Mouse (Mus musculus) embryo, embryonic 10 days (tissue): ENCODE measurements at regions not wholly inside any gene's neighbourhood (a gene's known extent, or its start where the extent isn't known, plus 50 kb on each side); places are given as distances from the start of the nearest gene placed in this dataset.
A peak's percentile ranks its signal among the peaks of the same experiment; 100 is the strongest.
"Not testable (repeated sequence)": the region's sequence is repeated elsewhere in the genome, so short reads cannot be mapped to it uniquely, and the experiment has no call there.

ENCODE experiments used
- DNase-seq: peaks from one replicate; pipeline ENCODE4 v3.0.0-alpha.2; 2015; ENCODE audit warnings: low spot score

GRCm38 (mm10) chr1:88752332-88752731, 50.3 kb upstream of the Arl4c start:
- peak; percentile 70 for DNase-seq

GRCm38 (mm10) chr1:88756658-88757057, 54.6 kb upstream of the Arl4c start:
- DNase-seq: peak; percentile 58

GRCm38 (mm10) chr1:88757162-88757561, 55.1 kb upstream of the Arl4c start:
- DNase-seq: peak; percentile 31

GRCm38 (mm10) chr1:88757746-88758145, 55.7 kb upstream of the Arl4c start:
- peak; percentile 54 for DNase-seq

GRCm38 (mm10) chr1:88760643-88761042, 58.6 kb upstream of the Arl4c start:
- DNase-seq: no peak

GRCm38 (mm10) chr1:88761121-88761520, 59.1 kb upstream of the Arl4c start:
- no peak for DNase-seq

- DNase-seq: no peak
These were observed 61.8 kb upstream of the Arl4c start for GRCm38 (mm10) chr1:88763725-88764364.

- no peak for DNase-seq
These were observed 62.5 kb upstream of the Arl4c start for GRCm38 (mm10) chr1:88764478-88764877.

- DNase-seq: no peak
These were observed 75.0 kb upstream of the Arl4c start for GRCm38 (mm10) chr1:88777009-88777408.

- DNase-seq: no peak
These were observed 78.2 kb upstream of the Arl4c start for GRCm38 (mm10) chr1:88780262-88780661.

GRCm38 (mm10) chr1:88783083-88783482, 81.1 kb upstream of the Arl4c start:
- no peak for DNase-seq

- no peak for DNase-seq
These were observed 83.0 kb upstream of the Arl4c start for GRCm38 (mm10) chr1:88784866-88785620.

GRCm38 (mm10) chr1:88786066-88786465, 84.0 kb upstream of the Arl4c start:
- no peak for DNase-seq

- no peak for DNase-seq
These were observed 88.7 kb upstream of the Arl4c start for GRCm38 (mm10) chr1:88790674-88791073.

- DNase-seq: no peak
These were observed 92.9 kb upstream of the Arl4c start for GRCm38 (mm10) chr1:88794926-88795325.

GRCm38 (mm10) chr1:88798473-88798872, 96.5 kb upstream of the Arl4c start:
- no peak for DNase-seq

- DNase-seq: no peak
These were observed 96.9 kb upstream of the Arl4c start for GRCm38 (mm10) chr1:88798874-88799273.

- DNase-seq: peak; percentile 58
These were observed 97.3 kb upstream of the Arl4c start for GRCm38 (mm10) chr1:88799343-88799742.

- peak; percentile 23 for DNase-seq
These were observed 97.8 kb upstream of the Arl4c start for GRCm38 (mm10) chr1:88799789-88800188.

- DNase-seq: no peak
These were observed 98.4 kb upstream of the Arl4c start for GRCm38 (mm10) chr1:88800411-88800810.

GRCm38 (mm10) chr1:88801151-88801550, 99.1 kb upstream of the Arl4c start:
- not testable (repeated sequence) for DNase-seq

- peak; percentile 35 for DNase-seq
These were observed 104.9 kb upstream of the Arl4c start for GRCm38 (mm10) chr1:88806960-88807359.

GRCm38 (mm10) chr1:88807901-88808300, 105.9 kb upstream of the Arl4c start:
- no peak for DNase-seq

- no peak for DNase-seq
These were observed 106.5 kb upstream of the Arl4c start for GRCm38 (mm10) chr1:88808508-88808907.
